Mouse (Mus musculus): Measurements from ENCODE around the gene Rars.
A peak's percentile ranks its signal among the peaks of the same experiment; 100 is the strongest.

Gene Rars

GRCm38 (mm10) chr11:35769746-35770437, 64.4 kb downstream of the Rars start:
- DNase-seq (ENCODE audit: low read depth, low spot score), result peak; percentile 59

- DNase-seq (ENCODE audit: low read depth, low spot score), result peak; percentile 99
Observed at GRCm38 (mm10) chr11:35769188-35769745, 65.0 kb downstream of the Rars start, which contains the start of gene Pank3. TSS of gene Pank3 (plus strand) at chr11:35769484.

- DNase-seq (ENCODE audit: low read depth, low spot score), result no peak
Observed at GRCm38 (mm10) chr11:35766845-35767244, 67.5 kb downstream of the Rars start.

GRCm38 (mm10) chr11:35760627-35761003, 73.7 kb downstream of the Rars start:
- no peak for DNase-seq (ENCODE audit: low read depth, low spot score)

GRCm38 (mm10) chr11:35760001-35760626, 74.2 kb downstream of the Rars start:
- DNase-seq (ENCODE audit: low read depth, low spot score), result no peak
